Mouse (Mus musculus) gastrocnemius, adult 18-20 months (tissue): ENCODE results near the gene Olfr1122. TPM values are rescaled to one million over a fixed set of nuclear protein-coding genes. Genes with fewer than 3 reads are reported as not detected.
"Not testable (repeated sequence)": the region's sequence is repeated elsewhere in the genome, so short reads cannot be mapped to it uniquely, and the experiment has no call there.

ENCODE experiments used
- DNase-seq: peaks from one replicate; pipeline ENCODE4 v3.0.0; 2021; ENCODE audit warnings: low spot score
- long read RNA-seq, 2 experiments: library from polyadenylated mRNA; stranded (forward); transcript quantifications; one replicate each; pipeline ENCODE4 v2.0.0; 2021
- total RNA-seq, 2 experiments: library from RNA; stranded (reverse); gene quantifications; 2 replicates each; pipeline ENCODE4 v1.2.3; 2021

The Olfr1122 gene
- under 1 TPM in 1 of 2 experiments, not detected in 1; 0.05 TPM for total RNA-seq
- long read RNA-seq, experiment 1: 0 reads
- long read RNA-seq, experiment 2: 0 reads

GRCm38 (mm10) chr2:87385549-87385948 lies at the start of gene Olfr1122:
Gene Olfr1122, plus strand, starts transcription at chr2:87385849.
- DNase-seq: no peak

GRCm38 (mm10) chr2:87354515-87354914 lies 31.1 kb upstream of the Olfr1122 start, which contains the start of gene Olfr1120:
Gene Olfr1120, plus strand, starts transcription at chr2:87354815.
- DNase-seq: no peak

GRCm38 (mm10) chr2:87360121-87360520 lies 25.5 kb upstream of the Olfr1122 start:
- DNase-seq: not testable (repeated sequence)

GRCm38 (mm10) chr2:87369595-87369994 lies 16.1 kb upstream of the Olfr1122 start, which contains the start of gene Olfr1121:
Gene Olfr1121, plus strand, starts transcription at chr2:87369895.
- no peak for DNase-seq

- DNase-seq: no peak
These were observed 13.9 kb upstream of the Olfr1122 start for GRCm38 (mm10) chr2:87371726-87372125.

GRCm38 (mm10) chr2:87383935-87384334 lies 1.7 kb upstream of the Olfr1122 start:
- no peak for DNase-seq

GRCm38 (mm10) chr2:87393605-87394004 lies 8.0 kb downstream of the Olfr1122 start:
- DNase-seq: not testable (repeated sequence)

- not testable (repeated sequence) for DNase-seq
These were observed 9.0 kb downstream of the Olfr1122 start for GRCm38 (mm10) chr2:87394686-87395085.

GRCm38 (mm10) chr2:87416335-87416734 lies 30.7 kb downstream of the Olfr1122 start, which contains the start of gene Olfr1123:
Gene Olfr1123, plus strand, starts transcription at chr2:87416635.
- no peak for DNase-seq

GRCm38 (mm10) chr2:87429975-87430374 lies 44.3 kb downstream of the Olfr1122 start, which contains the start of gene Olfr1124:
Gene Olfr1124, plus strand, starts transcription at chr2:87430275.
- no peak for DNase-seq

- no peak for DNase-seq
These were observed 52.1 kb downstream of the Olfr1122 start for GRCm38 (mm10) chr2:87437731-87438130.

Other genes with a start within 250 kb of the Olfr1122 start
- gene Olfr1110, start 245.5 kb upstream of the Olfr1122 start, total RNA-seq: not detected
- not detected for gene Olfr1111, start 233.2 kb upstream of the Olfr1122 start, total RNA-seq
- gene Olfr1112, start 198.1 kb upstream of the Olfr1122 start, total RNA-seq: not detected
- gene Olfr1113, start 176.9 kb upstream of the Olfr1122 start, total RNA-seq: not detected
- gene Olfr1115, start 137.8 kb upstream of the Olfr1122 start, total RNA-seq: not detected
- not detected for gene Olfr1116, start 118.3 kb upstream of the Olfr1122 start, total RNA-seq
- not detected for gene Olfr1118, start 78.3 kb upstream of the Olfr1122 start, total RNA-seq
- not detected for gene Olfr1120, start 31.0 kb upstream of the Olfr1122 start, total RNA-seq
- not detected for gene Olfr1121, start 16.0 kb upstream of the Olfr1122 start, total RNA-seq
- not detected for gene Olfr1123, start 30.8 kb downstream of the Olfr1122 start, total RNA-seq
- not detected for gene Olfr1124, start 44.4 kb downstream of the Olfr1122 start, total RNA-seq
- not detected for gene Olfr1126, start 68.1 kb downstream of the Olfr1122 start, total RNA-seq
- gene Pramel7, start 111.2 kb downstream of the Olfr1122 start, total RNA-seq: not detected
- gene Pramel6, start 120.7 kb downstream of the Olfr1122 start, total RNA-seq: not detected
- gene Olfr153, start 145.9 kb downstream of the Olfr1122 start, total RNA-seq: not detected
- not detected for gene Olfr1128, start 159.7 kb downstream of the Olfr1122 start, total RNA-seq
- not detected for gene Olfr1129, start 188.1 kb downstream of the Olfr1122 start, total RNA-seq
- gene Olfr1130, start 220.4 kb downstream of the Olfr1122 start, total RNA-seq: not detected
- not detected for gene Olfr1131, start 241.3 kb downstream of the Olfr1122 start, total RNA-seq